Mouse (Mus musculus) ES-CJ7 (cell line): ENCODE data around the gene Ajap1.
A peak's percentile ranks its signal among the peaks of the same experiment; 100 is the strongest.

Experiments
- DNase-seq: peaks from one replicate; pipeline ENCODE4 v3.0.0; 2011; ENCODE audit warnings: low read depth, low spot score

Gene Ajap1

DNA sequence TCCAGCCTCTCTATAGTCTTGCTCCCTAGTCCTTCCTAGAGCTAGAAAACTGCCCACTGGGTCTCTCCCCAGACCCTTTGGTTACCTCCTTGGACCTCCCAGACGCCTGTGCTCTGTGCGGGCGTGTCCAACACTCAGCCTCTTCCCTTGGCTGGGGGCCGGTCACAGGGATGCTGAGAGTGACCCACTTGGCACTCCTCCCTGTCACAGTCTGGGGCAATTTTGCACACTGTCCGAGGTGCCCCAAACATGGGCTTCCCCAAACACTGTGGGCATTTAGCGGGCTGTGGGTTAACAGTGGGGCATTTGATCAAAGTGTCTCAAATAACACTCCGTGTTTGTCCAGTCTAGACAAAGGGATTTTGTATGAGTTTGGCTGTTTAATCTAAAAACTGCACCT, 29.1 kb downstream of the Ajap1 start:
- no peak for DNase-seq

DNA sequence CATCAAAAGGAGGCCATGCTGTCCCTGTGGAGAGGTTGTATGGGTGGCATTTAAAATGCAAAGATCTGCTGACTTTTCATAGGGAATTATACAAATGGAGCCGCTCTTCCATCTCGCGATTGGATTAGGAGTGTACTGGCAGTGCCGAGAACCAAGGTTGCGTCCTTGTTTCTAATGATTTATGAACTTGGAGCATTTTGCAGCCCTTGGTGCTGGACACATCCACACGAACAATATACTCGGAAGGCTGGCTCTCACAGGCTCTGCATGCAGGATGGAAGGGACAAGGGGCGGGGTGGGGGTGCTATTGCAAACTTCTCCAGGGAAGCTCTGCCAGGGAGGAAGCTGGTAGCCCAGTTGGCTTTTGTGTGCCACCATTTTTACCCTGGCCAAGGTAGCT, 31.1 kb downstream of the Ajap1 start:
- no peak for DNase-seq

DNA sequence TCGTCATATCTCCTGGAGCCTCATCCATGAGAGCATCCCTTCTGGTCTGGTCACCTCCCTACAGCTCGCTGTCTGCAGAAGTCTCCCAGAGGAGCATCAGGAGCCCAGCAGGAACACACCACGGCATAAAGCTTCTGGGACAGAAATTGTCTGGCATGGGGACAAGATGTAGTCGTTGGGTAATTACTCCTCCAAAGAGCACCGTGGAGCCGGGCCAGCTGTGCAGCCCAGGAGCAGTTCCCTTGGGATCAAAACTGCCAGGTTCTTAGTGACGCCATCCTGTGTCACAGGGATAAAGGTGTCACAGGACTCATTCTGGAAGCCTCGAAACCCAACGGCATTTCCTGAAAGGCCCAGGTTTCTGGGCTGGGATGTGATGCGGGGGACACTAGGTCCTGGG, 40.1 kb downstream of the Ajap1 start:
- no peak for DNase-seq

DNA sequence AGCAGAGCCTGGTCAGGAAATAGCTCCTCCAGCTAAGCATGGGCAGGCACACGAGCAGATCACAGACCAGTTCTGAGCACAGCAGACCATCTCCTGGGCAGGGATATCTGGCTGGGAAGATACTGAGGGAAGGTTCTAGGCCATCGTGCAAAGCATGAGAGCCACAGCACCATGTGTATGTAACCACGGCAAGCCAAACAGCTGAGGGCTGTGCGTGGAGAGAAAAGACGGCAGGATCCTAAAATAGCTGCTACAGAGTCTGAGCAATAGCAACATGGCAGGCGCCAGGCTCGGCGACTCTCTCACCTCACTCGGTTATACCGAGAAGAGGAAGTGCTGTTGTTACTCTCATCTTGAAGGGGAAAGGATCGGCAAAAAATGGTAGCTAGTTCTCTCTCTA, 42.7 kb downstream of the Ajap1 start:
- DNase-seq: no peak

DNA sequence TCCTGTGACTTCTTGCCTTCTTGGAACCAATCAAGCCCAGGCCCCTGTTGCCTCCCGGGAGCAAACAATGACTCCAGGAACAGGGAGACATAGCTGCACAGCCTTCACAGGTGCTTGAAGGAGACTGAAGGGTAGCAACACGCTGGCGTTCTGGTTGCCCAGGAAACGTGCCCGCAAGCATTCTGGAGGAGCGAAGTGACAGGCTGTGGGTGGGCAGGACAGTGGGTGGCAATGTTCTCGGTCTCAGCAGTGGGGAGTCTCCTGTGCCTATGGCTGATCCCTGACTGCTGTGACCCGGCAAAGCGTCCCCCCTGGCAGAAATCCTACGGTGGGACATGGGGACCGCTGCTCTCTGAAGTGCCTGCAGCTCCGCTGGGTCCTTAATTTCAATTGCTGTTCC, 43.6 kb downstream of the Ajap1 start:
- no peak for DNase-seq

DNA sequence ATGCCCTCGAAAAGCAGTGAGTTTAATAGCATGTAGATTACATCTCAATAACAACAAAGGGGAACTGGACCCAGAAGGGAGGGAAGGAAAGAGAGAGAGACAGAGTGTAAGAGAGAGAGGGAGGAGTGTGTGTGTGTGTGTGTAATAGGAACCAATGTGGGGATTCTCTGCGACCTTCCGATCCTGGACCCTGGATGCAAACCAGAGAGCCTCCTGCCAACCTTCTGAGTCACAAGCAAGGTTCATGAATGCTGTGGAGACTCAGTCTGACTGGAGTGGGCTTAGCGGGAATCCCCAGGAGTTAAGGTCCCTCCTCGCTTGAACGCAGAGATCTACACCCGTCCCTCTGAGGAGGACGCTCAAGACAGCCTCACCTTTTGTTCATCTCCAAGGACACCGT, 45.4 kb downstream of the Ajap1 start:
- no peak for DNase-seq

DNA sequence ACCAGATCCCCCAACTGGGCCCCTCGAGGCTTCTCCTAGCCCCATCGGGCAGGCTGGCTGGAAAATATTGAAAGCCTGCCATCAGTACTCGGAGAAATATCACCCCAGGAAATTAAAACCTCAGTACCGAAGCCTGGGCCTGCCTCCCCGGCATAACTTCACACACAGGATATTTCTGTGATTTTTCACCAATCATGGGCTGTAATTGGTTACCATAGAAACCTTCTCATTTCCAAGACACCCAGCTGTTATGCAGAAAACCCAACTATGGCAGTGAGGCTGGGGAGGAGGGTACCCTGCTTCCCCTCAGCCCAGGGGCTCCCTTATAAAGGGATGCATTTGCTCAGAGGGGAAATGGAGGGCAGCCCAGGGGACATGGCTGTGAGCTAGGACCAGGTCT, 46.7 kb downstream of the Ajap1 start:
- DNase-seq: no peak

DNA sequence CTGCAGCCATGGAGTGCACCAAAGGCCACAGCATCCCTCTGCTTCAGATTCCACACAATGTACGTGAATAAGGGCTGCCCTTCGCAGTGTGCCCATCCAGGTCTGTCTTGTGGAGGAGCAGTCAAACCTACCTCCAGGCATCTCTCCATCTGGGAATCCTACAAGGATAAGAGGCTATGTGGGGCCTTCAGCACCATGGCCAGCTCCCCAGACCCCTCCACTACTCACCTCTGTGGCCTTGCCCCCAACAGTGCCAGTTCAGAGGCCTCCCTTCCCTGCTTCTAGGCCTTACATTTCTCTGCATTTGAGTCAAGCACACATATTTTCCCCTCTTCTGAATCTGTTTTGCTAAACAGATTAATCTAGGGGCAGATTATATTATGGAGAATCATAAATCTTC, 52.6 kb downstream of the Ajap1 start:
- DNase-seq: no peak

DNA sequence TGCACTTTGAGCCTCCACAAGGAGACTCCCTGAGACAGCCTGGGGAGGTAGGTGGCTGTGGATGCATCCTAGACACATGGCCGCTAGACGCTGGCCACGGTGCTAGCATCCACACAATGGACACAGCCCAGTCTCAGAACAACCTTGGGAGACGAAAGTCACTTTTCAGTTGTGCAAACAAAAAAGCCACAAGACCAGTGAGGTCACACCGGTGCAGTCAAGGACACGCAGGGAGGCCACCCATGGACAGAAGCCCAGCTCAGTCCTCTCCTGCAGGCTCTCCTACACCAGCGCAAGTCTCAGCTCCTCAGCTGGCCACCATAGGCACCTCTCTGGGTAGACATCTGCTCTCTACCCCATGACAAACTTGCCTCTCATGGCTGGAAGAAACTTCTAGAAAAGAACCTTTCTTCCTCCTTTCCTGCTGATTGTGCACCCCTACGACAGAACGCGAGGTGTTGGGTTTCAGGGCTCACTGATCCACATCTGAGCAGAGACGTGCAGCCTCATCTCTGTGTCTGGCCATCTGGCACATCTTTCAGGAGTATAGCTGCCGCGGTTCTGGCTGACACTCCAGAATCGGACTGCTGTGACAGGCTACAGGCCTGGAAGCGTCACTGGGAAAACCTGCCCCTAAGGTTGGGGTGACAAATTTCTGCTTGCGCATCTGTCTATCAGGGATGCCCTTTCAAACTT, 56.5 kb downstream of the Ajap1 start:
- DNase-seq: no peak

DNA sequence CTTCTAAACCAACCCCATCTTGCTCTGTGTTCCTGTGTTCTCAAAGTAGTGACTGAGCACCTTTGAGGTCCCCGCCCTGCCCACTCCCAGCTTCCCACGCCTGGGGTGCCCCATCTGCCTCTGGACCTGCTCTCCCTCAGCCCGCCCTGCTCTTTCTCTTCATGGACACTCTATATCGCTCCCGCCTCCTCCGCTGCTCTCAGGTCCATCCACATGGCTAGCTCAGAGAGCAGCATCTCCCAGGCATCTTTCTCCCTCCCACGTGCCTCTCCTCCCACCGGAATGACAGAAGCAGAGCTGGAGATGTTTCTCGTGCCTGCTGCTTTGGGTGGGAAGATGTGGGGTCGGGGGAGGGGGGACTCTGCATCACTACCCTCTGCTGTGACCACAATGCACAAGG, 58.3 kb downstream of the Ajap1 start:
- no peak for DNase-seq

DNA sequence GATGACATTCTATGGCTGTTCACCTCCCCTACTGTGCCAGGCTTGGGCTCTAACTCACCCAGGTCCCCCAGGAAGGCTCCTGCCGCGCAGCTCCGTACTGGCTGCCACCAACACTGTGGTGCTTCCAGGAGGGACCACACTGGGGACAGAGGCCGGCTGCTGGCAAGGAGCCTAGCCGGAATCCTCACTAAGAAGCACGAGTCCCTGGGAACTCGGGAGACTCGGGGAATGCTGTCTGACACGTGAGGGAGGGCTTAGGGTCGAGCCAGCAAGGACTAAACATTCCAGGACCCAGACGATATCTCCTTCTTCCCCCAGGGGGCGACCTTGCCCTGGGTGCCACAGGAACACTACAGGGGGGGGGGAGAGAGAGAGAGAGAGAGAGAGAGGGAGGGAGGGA, 64.7 kb downstream of the Ajap1 start:
- DNase-seq: peak; percentile 76

DNA sequence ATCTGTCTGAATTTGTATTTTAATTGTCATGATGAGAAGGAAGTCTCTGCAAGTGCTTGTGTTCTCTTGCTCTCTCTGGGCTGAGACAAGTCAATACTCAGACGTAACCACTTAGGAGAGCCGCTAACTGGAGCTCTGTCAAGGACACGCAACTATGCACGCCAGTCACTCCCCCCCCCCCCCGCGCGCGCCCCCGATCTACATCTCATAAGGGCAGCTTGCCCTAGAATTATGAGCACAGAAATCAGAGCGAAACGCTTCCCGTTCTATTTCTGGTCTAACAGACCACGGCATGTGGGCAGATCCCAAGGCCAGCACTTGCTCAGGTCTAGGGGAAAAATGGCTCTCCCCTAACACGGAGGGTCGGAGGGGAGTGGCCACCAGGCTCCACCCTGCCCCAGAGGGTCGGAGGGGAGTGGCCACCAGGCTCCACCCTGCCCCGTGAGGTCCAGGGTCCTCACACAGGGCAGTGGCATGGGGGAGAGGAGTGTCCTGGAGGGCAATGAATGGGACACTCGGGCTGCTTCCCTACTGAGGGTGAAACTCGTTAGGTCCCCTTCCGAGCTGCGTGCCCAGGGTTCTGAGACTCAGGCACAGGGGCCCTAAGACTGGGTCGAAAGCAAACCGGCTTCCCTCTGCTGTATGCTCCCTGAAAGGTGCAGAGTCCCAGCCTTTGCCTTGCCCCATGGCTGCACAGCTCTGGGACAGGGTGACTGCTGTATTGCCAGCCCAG, 65.3 kb downstream of the Ajap1 start:
- peak; percentile 53 for DNase-seq

DNA sequence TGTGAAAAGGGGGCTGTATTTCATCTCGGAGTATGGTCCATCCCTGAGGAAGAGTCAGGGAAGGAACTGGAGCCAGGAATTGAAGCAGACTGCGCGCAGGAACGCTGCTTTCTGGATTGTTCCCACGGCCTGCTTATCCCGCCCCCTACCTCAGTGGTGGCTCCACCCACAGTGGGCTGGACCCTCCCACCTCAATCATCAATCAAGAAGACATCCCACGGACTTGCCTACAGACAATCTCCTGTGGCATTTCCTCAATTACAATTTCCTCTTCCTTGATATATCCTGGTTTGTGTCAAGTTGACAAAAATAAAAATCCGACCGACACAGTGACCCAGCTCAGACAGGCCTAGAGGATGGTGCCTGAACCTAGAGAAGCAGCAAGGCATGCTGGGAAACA, 66.5 kb downstream of the Ajap1 start:
- DNase-seq: peak; percentile 55

DNA sequence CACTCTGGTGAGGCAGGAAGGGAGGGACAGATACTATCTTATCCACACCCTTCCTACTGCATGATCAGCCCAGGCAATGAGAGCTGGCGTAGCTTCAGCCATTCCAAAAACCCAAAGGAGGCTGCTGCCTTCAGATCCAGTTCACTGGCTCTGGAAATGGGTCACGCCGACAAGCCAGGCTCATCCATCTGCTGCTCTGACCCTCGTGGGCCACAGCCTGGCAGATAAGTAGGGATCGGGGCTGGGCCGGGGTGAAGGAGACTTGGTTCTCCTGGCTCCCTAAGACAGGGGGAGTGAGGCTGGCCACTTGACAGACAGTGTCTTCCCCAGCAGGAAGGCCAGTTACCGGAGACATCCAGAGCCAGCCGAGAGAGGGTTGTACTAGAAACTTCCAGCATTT, 84.2 kb downstream of the Ajap1 start:
- DNase-seq: no peak

DNA sequence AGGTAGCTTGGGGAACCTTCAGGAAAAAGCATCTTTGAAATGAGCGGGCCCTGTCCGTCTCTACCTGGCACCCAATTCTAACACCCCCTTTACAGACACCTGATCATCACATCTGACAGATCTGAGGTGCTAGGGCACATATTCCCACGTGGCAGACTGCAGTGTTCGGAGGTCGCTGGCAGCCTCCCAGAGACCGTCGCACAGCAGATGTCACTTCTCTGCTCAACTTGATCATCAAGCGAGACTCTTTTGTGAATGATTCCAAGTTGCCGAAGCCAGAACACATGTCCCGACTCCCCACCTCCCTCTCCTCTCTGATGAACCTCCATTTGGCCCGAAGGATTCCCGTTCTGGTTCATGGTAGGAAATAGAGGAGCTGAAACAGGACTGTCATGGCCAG, 95.1 kb downstream of the Ajap1 start:
- DNase-seq: no peak

DNA sequence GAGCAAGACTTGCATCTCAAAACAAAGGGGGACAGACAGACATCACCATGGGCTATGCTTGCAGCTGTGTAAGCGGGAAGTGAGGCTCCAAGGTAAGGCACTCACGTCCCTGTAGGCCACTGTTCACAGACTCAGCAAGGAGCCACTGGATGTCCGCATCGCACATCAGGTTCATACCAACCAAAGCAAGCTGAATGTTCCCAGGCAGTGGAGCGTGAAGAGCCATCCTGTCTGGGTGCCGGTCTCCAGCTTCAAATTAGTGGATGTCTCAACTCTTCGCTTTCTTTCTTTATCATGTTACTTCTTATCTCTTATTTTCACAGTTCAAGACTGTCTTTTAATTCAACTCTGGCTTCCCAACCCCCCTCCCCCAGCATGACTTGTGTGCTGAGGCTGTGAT, 101.2 kb downstream of the Ajap1 start:
- DNase-seq: no peak

DNA sequence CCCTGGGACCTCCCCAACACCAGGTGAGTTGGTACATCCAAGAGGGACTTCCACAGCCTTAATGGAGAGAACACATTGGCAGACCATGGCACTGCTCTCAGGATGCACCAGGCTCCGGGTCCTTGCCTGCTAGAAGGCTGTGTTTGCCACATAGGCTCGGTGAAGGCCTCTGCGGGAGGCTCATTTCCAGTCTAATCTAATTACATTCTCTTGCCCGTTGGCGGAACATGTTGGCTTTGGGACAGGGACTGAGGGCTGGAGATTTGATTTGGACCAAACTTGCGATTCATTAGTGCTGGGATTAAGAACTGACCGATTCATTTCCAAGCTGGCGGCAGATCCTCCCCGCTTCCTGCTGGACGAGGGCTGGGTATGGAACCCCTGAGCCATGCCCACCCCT, 101.7 kb downstream of the Ajap1 start:
- DNase-seq: no peak

DNA sequence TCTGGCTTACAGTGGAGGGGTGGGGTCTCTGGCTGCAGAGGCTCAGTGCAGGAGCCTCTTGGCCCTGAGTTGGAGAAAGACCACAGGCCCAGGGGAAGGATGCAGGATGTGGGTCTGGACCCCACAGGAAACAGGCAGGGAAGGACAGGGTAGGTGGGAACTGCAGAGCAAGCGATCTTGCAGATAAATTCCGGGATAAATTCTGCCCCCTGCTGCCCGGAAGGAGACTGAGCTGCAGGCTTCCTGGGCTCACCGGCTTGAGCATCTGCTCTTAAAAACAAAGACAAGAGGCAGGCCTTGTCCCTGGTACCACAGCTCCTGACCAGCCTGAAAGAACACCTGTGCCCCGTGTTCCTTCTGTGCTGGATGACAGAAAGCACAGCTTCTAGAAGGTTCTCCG, 104.6 kb downstream of the Ajap1 start:
- DNase-seq: peak; percentile 39

DNA sequence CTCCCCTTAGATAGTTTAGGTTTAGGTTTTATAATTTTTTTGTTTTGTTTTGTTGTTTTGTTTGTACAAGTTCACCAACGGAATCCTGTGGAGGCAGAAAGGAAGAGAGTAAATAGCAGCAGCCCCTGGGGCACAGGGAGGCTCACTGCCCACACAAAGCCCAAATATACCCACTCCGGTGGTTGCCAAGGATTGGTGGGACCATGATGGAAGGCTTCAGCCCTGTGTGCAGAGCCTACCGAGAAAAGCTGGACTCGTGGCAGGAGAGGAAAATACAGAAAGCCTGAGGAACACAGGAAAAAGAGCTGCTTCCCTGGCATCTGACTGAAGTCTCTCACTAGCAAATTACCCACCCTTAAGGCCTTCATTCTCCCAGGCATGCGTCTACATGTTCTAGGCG, 108.4 kb downstream of the Ajap1 start:
- DNase-seq: no peak

DNA sequence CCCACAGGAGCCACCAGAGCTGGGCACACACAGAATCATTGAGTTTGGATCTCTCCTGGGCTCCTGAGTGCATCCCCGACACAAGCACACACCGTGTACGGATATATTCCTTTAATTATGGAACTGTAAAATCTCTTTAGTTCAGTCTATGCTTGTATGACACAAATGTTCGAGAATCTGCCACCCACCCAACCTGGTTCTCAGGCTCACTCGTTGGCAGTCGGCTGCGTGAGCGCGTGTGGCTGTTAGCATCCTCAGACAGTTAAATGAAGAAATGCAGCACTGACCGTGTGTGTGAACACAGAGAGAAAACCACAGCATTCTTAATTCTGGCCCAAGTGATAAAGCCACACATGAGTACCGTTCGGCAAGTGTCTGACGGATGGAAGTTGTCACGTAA, 109.5 kb downstream of the Ajap1 start:
- DNase-seq: no peak

DNA sequence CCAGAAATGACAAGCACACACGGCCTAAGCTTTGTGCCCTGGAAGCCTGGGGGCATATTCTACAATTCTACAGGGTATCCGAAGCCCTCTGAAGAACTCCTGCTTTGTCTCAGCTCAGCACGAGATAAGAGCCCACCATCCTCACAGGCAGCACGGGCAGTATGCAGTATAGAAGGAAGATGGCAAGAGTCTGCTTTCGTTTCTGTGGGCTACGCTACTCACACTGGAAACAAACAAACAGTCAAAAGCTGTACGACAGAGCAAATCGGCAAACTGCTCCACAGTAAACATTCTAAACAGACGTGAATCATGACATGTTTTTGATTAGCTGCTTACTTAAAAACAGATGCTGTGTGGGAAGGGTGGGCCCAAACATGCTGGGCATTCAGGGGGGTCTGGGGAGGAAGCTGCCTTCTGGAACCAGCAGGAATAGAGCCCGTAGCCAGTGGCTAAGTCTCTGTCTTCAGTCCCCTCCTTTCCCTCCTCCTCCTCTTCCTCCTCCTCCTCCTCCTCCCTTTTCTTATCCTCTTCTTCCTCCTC, 113.9 kb downstream of the Ajap1 start:
- DNase-seq: no peak

DNA sequence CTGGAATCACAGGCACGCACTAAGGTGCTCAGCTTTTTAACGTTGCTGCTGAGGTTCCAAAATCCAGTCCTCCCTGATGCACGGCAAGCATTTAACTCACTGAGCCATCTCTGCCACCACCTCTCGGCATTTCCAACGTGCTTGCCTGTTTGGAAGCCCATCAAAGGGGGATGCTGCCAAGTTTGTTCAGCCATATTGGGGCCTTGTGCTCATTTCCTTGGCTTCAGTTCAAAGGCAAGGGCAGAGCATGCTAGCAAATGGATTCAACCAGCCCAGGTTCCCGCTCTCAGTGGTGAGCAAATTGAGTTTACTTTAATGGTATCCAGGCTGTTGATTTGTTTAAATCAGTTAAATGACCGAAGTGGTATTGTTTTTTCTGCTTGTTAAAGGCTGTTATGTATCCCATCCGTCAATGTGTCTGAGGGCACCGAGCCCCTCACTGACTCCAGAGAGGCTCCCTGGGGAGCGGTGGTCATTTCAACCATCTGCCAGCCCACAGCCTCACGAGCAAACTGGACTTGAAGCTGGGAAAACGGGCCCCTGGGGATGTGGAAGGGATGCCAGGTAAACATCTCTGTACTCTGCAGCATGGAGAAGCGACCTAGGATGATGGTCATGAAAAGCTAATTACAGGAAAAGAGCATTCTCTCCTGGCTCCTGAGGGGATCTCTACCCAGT, 121.6 kb downstream of the Ajap1 start:
- DNase-seq: no peak

DNA sequence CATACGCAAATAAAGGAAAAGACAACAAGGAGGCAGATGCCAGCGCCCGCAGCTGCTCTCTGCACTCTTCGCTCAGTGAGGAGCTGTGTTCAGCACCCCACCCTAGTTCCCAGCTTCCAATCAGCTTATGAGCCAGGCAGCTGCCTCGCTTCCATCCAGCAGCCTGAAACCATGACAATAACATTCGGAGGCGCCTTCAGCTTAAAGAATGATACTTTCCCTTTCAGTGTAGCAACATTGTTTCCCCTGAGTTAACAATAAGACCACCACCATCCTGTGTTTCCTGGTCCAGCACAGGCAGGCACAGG, 124.4 kb downstream of the Ajap1 start:
- DNase-seq: no peak
